Mouse (Mus musculus) cortical plate, adult 2 months (tissue): Measurements from ENCODE around the gene Brsk1.

Source experiments
- CTCF ChIP-seq: fragments of 200-500 bp; IDR thresholded peaks from 2 replicates; pipeline ENCODE4 v1.5.1; 2011; ENCODE audit warnings: mild to moderate bottlenecking, control low read depth, low read length; ENCODE audit not compliant: insufficient read depth; ENCODE audit errors: extremely low read depth
- POLR2A ChIP-seq: fragments of 200-500 bp; IDR thresholded peaks from 2 replicates; pipeline ENCODE4 v1.6.1; 2011; ENCODE audit warnings: mild to moderate bottlenecking, low read length, control low read depth; ENCODE audit not compliant: insufficient read depth; ENCODE audit errors: extremely low read depth

DNA sequence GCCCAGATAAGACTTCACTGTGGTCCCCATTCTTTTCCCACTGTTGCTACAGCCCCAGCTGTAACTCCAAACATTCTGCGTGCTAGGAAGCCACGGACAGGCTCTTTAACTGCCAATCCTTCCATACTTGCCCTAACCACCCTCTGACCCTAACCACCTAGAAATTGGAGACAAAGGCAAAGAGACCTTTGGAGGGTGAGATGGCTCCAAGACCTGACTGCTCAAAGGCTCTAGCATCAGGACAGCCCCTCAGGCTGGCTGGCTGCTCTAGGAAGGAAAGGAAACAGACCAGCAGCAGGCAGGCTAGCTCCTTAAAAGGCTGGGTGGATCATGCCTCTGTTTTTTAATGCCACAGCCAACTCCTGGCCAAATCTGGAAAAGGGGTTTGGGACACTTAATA is 36.2 kb upstream of the Brsk1 start:
- TF ChIP-seq CTCF (no peak), POLR2A (no peak)
